Mouse (Mus musculus) cerebellum, adult 2 months (tissue): ENCODE results near the gene Thsd7b.

Source experiments
- CTCF ChIP-seq: fragments of 200-500 bp; IDR thresholded peaks from 2 replicates; pipeline ENCODE4 v1.5.1; 2011; ENCODE audit warnings: low read depth, mild to moderate bottlenecking, control low read depth, low read length, moderate library complexity, borderline replicate concordance; ENCODE audit not compliant: insufficient read depth
- POLR2A ChIP-seq: fragments of 200-500 bp; IDR thresholded peaks from 2 replicates; pipeline ENCODE4 v1.6.1; 2011; ENCODE audit warnings: low read length, control low read depth, borderline replicate concordance; ENCODE audit not compliant: insufficient read depth

DNA sequence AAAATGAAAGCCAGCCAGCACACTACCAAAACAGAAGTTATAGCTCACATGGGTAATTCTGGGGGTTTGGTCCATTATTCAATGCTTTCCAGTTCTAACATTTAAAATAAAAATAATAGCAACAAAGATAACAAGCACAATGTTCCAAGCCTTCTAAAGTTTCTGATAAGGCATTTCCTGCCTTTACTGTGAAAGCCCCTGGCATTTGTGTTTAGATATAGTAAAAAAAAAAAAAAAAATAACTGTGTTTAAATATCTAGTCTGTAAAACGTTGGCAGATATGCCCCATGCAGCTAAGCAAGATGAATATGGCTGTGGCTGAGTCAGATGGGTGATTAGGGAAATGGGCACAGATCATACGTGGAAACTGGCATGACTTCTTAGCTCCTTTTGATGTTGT lies 491.6 kb downstream of the Thsd7b start:
- TF ChIP-seq POLR2A: no peak
- no peak for TF ChIP-seq CTCF
